17 mouse cellular contexts compared by ENCODE assay signal in the genomic region with DNA sequence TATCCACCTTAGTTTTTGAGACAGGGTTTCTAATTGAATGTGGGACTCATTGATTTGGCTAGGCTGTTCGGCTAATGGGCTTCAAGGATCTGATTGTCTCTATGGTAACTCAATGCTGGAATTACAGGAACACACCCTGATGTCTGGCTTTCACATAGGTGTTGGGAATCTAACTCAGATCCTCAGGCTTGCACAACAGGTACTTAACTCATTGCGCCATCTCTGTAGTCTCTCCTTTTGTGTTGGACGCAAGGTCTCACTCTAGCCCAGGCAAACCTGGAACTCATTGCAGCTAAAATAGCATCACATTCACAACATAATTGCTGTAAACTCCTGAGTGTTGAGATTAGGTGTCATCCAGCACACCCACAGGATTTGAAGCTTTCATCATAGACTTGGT.
"Had no signal": no experiment of that assay in that cellular context is flagged by ENCODE, and none has a peak within 500 bp of the region (broad histone marks: within the 10 kb centered on the region; RNA-seq: fewer than 3 reads in every experiment).

No protein-coding gene starts in this region.

- DNase-seq: retina, postnatal 1 day; right cerebral cortex, adult 18-20 months; right cerebral cortex, postnatal 14 days; thymus, adult 2 months; thymus, postnatal 25 days; thymus, postnatal 4 days had no signal

- H3K9ac ChIP-seq: liver, embryonic 14.5 days; lung, embryonic 15.5 days; midbrain, embryonic 13.5 days; midbrain, embryonic 15.5 days; neural tube, embryonic 12.5 days; stomach, embryonic 15.5 days had no signal

- H3K27ac ChIP-seq: liver, embryonic 14.5 days; lung, embryonic 15.5 days; macrophage; midbrain, embryonic 13.5 days; midbrain, embryonic 15.5 days; neural tube, embryonic 12.5 days; stomach, embryonic 15.5 days; stomach, postnatal 0 days had no signal

- H3K27me3 ChIP-seq: lung, embryonic 15.5 days; megakaryocyte, embryonic 14.5 days; midbrain, embryonic 13.5 days; midbrain, embryonic 15.5 days; neural tube, embryonic 12.5 days; stomach, embryonic 15.5 days had no signal

- H3K4me2 ChIP-seq: liver, embryonic 11.5 days; lung, embryonic 15.5 days; midbrain, embryonic 11.5 days; midbrain, embryonic 13.5 days; midbrain, embryonic 15.5 days; neural tube, embryonic 12.5 days; stomach, embryonic 15.5 days had no signal

- H3K4me1 ChIP-seq: lung, embryonic 15.5 days; midbrain, embryonic 13.5 days; midbrain, embryonic 15.5 days; neural tube, embryonic 12.5 days had no signal

- H3K9me3 ChIP-seq: lung, embryonic 15.5 days; megakaryocyte, embryonic 14.5 days; midbrain, embryonic 13.5 days; midbrain, embryonic 15.5 days; neural tube, embryonic 12.5 days; stomach, embryonic 15.5 days had no signal

- H3K4me3 ChIP-seq: lung, embryonic 15.5 days; megakaryocyte, embryonic 14.5 days; midbrain, embryonic 13.5 days; midbrain, embryonic 15.5 days; neural tube, embryonic 12.5 days; stomach, embryonic 15.5 days had no signal

- ATAC-seq: midbrain, embryonic 13.5 days; midbrain, embryonic 15.5 days had no signal
